Mouse (Mus musculus) induced T-regulatory cell, adult 2 months (primary cell): ENCODE measurements around the gene Ubqln5.

Experiments used
- DNase-seq: peaks from one replicate; pipeline ENCODE4 v3.0.0-alpha.2; 2012; ENCODE audit warnings: low read depth

The Ubqln5 gene

GRCm38 (mm10) chr7:104129726-104130125 is at the start of gene Ubqln5:
Gene Ubqln5, minus strand, starts transcription at chr7:104129826.
- no peak for DNase-seq

- DNase-seq = no peak
Measured at GRCm38 (mm10) chr7:104179074-104179473, 49.4 kb upstream of the Ubqln5 start.

DNA sequence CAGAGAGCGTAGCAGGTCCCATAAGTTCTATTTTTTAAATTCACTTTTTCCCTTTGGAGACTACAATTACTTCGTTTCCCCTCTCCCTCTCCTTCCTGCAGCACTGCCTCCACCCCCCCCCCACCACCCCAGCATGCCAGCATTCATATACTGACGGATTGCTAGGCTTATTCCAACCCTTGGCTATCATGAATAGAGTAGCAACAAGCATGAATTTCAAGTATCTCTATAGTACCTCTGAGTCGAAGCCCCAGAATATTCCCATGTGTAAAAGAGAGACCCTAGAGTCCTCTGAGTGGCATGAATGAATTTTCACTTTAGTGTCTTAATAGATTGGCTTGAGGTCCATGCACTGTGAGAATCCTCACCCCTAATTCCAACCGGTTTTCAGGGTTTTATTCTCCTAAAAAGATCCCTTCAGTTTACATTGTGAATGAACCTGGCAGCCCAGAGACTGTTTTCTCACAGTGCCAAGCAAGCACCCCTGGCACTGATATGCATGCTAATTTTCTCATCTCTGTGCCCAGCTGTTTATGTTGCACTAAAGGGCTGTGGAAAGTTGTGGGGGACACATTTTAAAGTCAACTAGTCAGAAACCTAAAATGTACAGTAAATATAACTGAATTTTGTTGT is 48.9 kb upstream of the Ubqln5 start:
- no peak for DNase-seq

- DNase-seq = no peak
Measured at GRCm38 (mm10) chr7:104175085-104175484, 45.5 kb upstream of the Ubqln5 start.

GRCm38 (mm10) chr7:104169634-104170204 is 40.1 kb upstream of the Ubqln5 start:
- no peak for DNase-seq

GRCm38 (mm10) chr7:104167105-104167504 is 37.5 kb upstream of the Ubqln5 start:
- peak; percentile 4 for DNase-seq

DNA sequence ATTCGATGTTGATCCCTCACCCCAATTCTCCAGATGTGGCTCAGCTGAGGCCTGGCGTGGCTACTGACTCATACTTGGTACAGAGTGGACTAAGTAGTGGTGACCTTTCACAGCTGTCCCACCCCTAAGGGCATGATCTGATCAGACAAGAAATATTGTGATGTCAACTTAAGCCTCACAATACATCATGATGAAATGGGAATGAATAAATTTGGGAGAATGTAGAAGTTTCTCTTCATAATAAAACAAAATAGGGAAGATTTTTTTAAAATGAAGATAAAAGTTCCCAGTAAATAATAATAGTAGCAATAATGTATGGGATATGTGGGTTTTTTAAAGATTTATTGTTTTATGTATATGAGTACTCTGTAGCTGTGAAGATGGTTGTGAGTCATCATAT is 20.8 kb upstream of the Ubqln5 start, which contains the start of gene Ubqlnl:
Gene Ubqlnl, minus strand, starts transcription at position 101 of the 400 bp plus-strand sequence.
- no peak for DNase-seq

DNA sequence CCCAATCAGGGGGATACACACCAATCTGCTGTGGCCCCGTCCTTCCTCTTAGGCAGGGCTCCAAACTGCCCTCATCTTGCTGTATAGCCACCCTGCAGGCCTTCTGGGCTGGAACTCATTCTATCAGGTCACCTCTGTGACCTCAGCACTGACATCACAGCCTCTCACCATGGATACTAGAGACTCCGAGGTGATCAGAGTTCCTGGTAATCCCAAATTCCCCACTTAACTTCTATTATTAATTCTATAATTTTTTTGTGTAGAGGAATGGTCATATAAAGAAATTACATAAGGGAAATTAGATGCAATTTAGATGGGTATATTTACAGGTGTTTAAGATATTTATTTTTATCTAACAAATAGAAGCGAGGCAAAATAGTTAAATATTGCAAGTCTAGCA is 13.6 kb upstream of the Ubqln5 start, which contains the start of gene Ubqln3:
Gene Ubqln3, minus strand, starts transcription at position 101 of the 400 bp plus-strand sequence.
- no peak for DNase-seq

DNA sequence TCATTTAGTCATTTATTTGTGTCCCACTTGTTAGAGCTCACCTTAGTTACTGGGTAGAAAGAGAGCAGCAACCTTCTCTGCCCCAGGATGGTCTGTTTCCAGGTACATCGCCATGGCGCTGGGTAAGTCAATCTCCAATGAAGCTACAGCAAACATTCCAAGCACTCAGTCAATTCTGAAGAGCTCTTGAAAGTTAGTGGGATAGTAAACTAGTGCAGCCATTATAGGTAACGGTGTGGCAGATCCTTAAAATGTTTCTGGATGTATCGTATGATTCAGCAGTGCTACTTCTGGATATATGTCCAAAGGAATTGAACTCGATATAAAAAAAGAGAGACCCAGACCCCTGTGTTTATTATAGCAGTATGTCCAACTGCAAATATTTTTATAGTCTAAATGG is 7.7 kb upstream of the Ubqln5 start, which contains the start of gene Olfr643:
Gene Olfr643, minus strand, starts transcription at position 101 of the 400 bp plus-strand sequence.
- DNase-seq = no peak

DNA sequence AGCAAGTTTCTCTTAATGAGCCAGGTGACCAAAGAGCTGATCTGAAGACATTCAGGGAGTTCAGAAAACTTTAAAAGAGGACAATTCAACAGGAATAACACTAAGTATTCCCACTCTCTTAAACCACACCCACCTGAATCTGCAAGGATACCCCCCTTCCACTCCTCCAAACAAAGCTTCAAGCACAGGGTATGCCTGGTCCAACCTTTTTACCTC is 25.0 kb downstream of the Ubqln5 start, which contains the start of gene Olfr646:
Gene Olfr646, plus strand, starts transcription at position 117 of the 216 bp plus-strand sequence.
- no peak for DNase-seq

DNA sequence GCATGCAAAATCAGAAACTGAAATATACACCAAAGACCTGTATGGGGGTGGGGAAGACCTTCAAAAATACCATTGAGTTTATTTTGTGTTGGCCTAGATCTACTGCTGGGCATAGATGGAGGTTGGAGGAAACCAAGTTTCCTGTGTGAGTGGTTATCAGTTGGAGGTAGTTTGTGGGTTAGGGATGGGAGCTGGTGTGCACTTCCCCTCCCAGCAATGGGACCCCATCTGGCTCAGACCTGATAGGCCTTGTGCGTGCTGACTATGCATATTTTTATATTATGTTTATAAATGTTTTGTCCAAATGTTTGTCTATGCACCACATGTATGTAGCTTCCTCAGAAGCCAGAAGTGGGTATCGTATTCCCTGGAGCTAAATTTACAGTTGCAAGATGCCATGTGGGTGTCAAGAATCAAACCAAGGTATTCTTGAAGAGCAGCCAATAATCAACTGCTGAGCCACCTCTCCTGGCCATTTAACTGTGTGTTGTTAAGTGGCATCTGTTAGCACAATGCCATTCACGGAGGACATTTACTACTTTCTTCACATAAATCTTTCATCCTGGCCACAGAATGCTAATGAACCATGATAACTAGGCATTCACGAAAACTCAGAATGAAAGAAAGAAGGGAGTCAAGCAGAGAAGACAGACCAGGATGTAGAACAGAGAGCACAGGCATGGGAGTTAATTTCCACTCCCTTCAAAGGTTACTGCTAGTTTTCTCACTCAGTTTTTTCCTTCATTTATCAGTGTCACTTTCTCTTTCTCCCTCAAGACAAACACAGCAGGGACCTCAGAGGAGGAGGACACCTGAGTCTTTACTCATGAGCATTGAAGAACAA is 25.5 kb downstream of the Ubqln5 start:
- DNase-seq = no peak

- DNase-seq = no peak
Measured at GRCm38 (mm10) chr7:104085365-104085764, 44.3 kb downstream of the Ubqln5 start, which contains the start of gene Olfr645. Gene Olfr645, minus strand, starts transcription at chr7:104085465.
